Mouse (Mus musculus): ENCODE measurements around the gene Gm42669. TPM values are rescaled to one million over a fixed set of nuclear protein-coding genes. Genes with fewer than 3 reads are reported as not detected.

Gene Gm42669
- total and polyA plus RNA-seq, 3 experiments: 0.04 to 0.21 TPM; not detected in 1

DNA sequence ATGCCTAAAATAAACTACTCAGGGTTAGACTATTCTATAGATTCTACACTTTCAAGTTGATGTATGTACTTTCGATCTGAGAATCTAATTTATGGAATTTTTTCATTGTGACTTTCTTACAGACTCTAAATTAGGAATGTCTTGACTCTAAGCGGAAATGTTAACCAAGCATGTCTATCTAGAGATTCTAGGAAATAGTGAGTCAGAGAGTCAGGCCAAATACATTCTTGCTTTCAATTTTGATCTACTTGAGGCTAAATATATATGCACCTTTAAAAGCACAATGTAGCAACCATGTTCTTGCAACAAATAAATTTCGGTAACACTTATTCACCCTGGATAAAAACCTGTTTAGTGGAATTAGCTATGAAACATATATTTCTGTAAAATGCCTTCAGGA, 21.4 kb downstream of the Gm42669 start:
- Histone ChIP-seq H3K27ac (ENCODE audit: control insufficient read depth, low read depth, low read length) (no peak overlapping the region), H3K27me3 (ENCODE audit: control insufficient read depth in 1 of 2, insufficient read depth in 2 of 2, low read length in 2 of 2) (no peaks in the 10 kb centered on the region; a peak in 2 of 4 replicates), H3K4me3 (ENCODE audit: control insufficient read depth in 1 of 2, insufficient read depth in 1 of 2, low read depth in 2 of 2, low read length in 2 of 2) (no peak overlapping the region), H3K9me3 (replicated peaks; ENCODE audit: insufficient read depth, low read length) (no peaks in the 10 kb centered on the region), H3K4me1 (ENCODE audit: control insufficient read depth in 1 of 2, insufficient read depth in 2 of 2, low read length in 2 of 2) (no peaks in the 10 kb centered on the region; a peak in 1 of 4 replicates), H3K36me3 (ENCODE audit: control insufficient read depth in 1 of 2, insufficient read depth in 2 of 2, low read length in 2 of 2) (peaks cover 0 to 2% of the 10 kb centered on the region in 2 experiments; a peak in 1 of 4 replicates), H3K79me2 (ENCODE audit: control insufficient read depth, insufficient read depth, low read length, poor library complexity) (no peaks in the 10 kb centered on the region), H3K9ac (ENCODE audit: control insufficient read depth, low read depth, low read length, poor library complexity, severe bottlenecking) (no peak overlapping the region)
- no peak for DNase-seq (ENCODE audit: low read depth, low spot score)
- no peak for TF ChIP-seq KAT2A (conservative IDR thresholded peaks at IDR 0.05; ENCODE audit: low read depth, low read length)
- no peak for TF ChIP-seq ZNF384 (IDR thresholded peaks at IDR 0.05; ENCODE audit: low read depth, low read length)
- TF ChIP-seq SMC3 (IDR thresholded peaks at IDR 0.05; ENCODE audit: low read depth, low read length): no peak
- TF ChIP-seq CTCF (IDR thresholded peaks at IDR 0.05 in 2 of 3, conservative IDR thresholded peaks at IDR 0.05 in 1 of 3; ENCODE audit: control insufficient read depth in 1 of 3, insufficient read depth in 1 of 3, low read depth in 2 of 3, low read length in 3 of 3, poor library complexity in 1 of 3, severe bottlenecking in 1 of 3): no peak

- Histone ChIP-seq H3K27me3 (ENCODE audit: control insufficient read depth in 1 of 2, insufficient read depth in 2 of 2, low read length in 2 of 2) (no peaks in the 10 kb centered on the region), H3K27ac (ENCODE audit: control insufficient read depth, low read depth, low read length) (no peak overlapping the region), H3K36me3 (ENCODE audit: control insufficient read depth in 1 of 2, insufficient read depth in 2 of 2, low read length in 2 of 2) (peaks cover 0 to 2% of the 10 kb centered on the region in 2 experiments; a peak in 1 of 4 replicates), H3K9ac (ENCODE audit: control insufficient read depth, low read depth, low read length, poor library complexity, severe bottlenecking) (no peak overlapping the region), H3K79me2 (ENCODE audit: control insufficient read depth, insufficient read depth, low read length, poor library complexity) (no peaks in the 10 kb centered on the region), H3K4me1 (ENCODE audit: control insufficient read depth in 1 of 2, insufficient read depth in 2 of 2, low read length in 2 of 2) (no peaks in the 10 kb centered on the region; a peak in 1 of 4 replicates), H3K4me3 (ENCODE audit: control insufficient read depth in 1 of 2, insufficient read depth in 1 of 2, low read depth in 2 of 2, low read length in 2 of 2) (no peak overlapping the region), H3K9me3 (replicated peaks; ENCODE audit: insufficient read depth, low read length) (no peaks in the 10 kb centered on the region)
- TF ChIP-seq SMC3 (IDR thresholded peaks at IDR 0.05; ENCODE audit: low read depth, low read length) (no peak), CTCF (IDR thresholded peaks at IDR 0.05 in 2 of 3, conservative IDR thresholded peaks at IDR 0.05 in 1 of 3; ENCODE audit: control insufficient read depth in 1 of 3, insufficient read depth in 1 of 3, low read depth in 2 of 3, low read length in 3 of 3, poor library complexity in 1 of 3, severe bottlenecking in 1 of 3) (no peak), GATA1 (IDR thresholded peaks at IDR 0.05; ENCODE audit: low read depth, low read length) (peak; percentile 34)
- DNase-seq (ENCODE audit: low read depth, low spot score): peak; percentile 17
Observed at GRCm38 (mm10) chr5:107533590-107533989, 26.2 kb downstream of the Gm42669 start.

- H3K79me2 ChIP-seq (ENCODE audit: control insufficient read depth, insufficient read depth, low read length, poor library complexity): no peaks in the 10 kb centered on the region
- H3K27me3 ChIP-seq (ENCODE audit: control insufficient read depth in 1 of 2, insufficient read depth in 2 of 2, low read length in 2 of 2): no peaks in the 10 kb centered on the region
- no peak within 1 kb of the TSS for H3K4me3 ChIP-seq (ENCODE audit: control insufficient read depth in 1 of 2, insufficient read depth in 1 of 2, low read depth in 2 of 2, low read length in 2 of 2)
- no peaks in the 10 kb centered on the region for H3K9me3 ChIP-seq (replicated peaks; ENCODE audit: insufficient read depth, low read length)
- no peak within 1 kb of the TSS for H3K9ac ChIP-seq (ENCODE audit: control insufficient read depth, low read depth, low read length, poor library complexity, severe bottlenecking)
- DNase-seq (ENCODE audit: low read depth, low spot score): no peak
- TF ChIP-seq CHD2 (IDR thresholded peaks at IDR 0.05; ENCODE audit: low read length) (no peak), TAL1 (IDR thresholded peaks at IDR 0.05; ENCODE audit: low read length) (no peak), UBTF (IDR thresholded peaks at IDR 0.05; ENCODE audit: borderline replicate concordance, insufficient read depth, low read depth, low read length) (no peak), SIN3A (IDR thresholded peaks at IDR 0.05; ENCODE audit: low read length) (no peak), TCF12 (IDR thresholded peaks at IDR 0.05; ENCODE audit: low read depth, low read length) (no peak), USF1 (IDR thresholded peaks at IDR 0.05; ENCODE audit: low read depth, low read length) (no peak), MAX (IDR thresholded peaks at IDR 0.05; ENCODE audit: low read length) (no peak), POLR2A (IDR thresholded peaks at IDR 0.05; ENCODE audit: control insufficient read depth in 1 of 2, insufficient read depth in 1 of 2, low read depth in 1 of 2, low read length in 2 of 2, poor library complexity in 1 of 2) (no peak), ZMIZ1 (IDR thresholded peaks at IDR 0.05; ENCODE audit: low read depth, low read length) (no peak), MAFK (IDR thresholded peaks at IDR 0.05; ENCODE audit: borderline replicate concordance, low read depth, low read length) (no peak), USF2 (IDR thresholded peaks at IDR 0.05; ENCODE audit: borderline replicate concordance in 1 of 2, insufficient read depth in 1 of 2, low read depth in 1 of 2, low read length in 2 of 2) (no peak), ETS1 (IDR thresholded peaks at IDR 0.05; ENCODE audit: low read depth, low read length) (no peak), TBP (IDR thresholded peaks at IDR 0.05; ENCODE audit: low read depth, low read length) (no peak), NRF1 (IDR thresholded peaks at IDR 0.05; ENCODE audit: insufficient read depth, low read depth, low read length, poor library complexity, severe bottlenecking) (no peak)
- H3K27ac ChIP-seq (ENCODE audit: control insufficient read depth, low read depth, low read length): no peak within 1 kb of the TSS
- H3K36me3 ChIP-seq (ENCODE audit: control insufficient read depth in 1 of 2, insufficient read depth in 2 of 2, low read length in 2 of 2): peaks cover 0 to 2% of the 10 kb centered on the region in 2 experiments; a peak in 1 of 4 replicates
- no peaks in the 10 kb centered on the region; a peak in 1 of 4 replicates for H3K4me1 ChIP-seq (ENCODE audit: control insufficient read depth in 1 of 2, insufficient read depth in 2 of 2, low read length in 2 of 2)
Observed at GRCm38 (mm10) chr5:107534581-107534980, 27.2 kb downstream of the Gm42669 start, which contains the start of gene 1700028K03Rik. Gene 1700028K03Rik (plus strand): TSS chr5:107534709.
